Mouse (Mus musculus): Measurements from ENCODE around the gene Slmap. TPM values are rescaled to one million over a fixed set of nuclear protein-coding genes. Genes with fewer than 3 reads are reported as not detected.

The Slmap gene
- polyA plus RNA-seq (2012; ENCODE audit: low replicate concordance): 59.0 and 75.7 TPM in 2 replicates

DNA sequence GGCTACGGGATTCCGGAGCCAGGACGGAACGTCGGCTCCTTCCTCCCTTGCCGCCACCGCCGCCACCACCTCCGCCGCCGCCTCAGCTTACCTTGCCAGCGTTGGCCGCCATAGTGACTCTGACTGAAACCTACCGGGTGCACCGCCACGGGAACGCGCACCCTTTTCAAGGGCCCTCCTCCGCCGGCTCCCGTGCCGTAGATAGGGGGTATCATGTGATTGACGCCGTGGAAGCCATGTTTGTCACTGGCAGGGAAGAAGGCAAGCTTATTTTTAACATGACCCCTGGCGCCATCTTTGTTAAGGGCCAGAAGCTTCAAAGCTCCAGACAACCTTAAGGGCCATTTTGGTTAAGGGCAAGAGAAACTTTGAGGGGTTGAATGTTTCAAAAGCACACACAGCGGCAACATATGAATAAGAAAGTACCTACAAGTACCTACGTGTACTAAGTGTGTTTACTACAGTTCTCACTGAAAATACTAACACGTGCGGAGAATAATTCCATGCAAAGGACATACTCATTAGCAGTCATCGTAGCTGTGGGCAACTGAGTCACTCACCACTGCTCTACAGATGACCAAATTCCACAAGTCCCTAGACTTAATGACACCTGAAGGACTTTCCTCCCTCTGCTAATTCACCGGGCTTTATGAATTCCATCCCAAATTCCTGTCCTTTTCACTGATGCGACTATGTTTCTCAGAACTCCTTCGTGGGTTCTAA lies at the start of gene Slmap:
Gene Slmap, minus strand, starts transcription at position 175 of the 723 bp plus-strand sequence.

DNA sequence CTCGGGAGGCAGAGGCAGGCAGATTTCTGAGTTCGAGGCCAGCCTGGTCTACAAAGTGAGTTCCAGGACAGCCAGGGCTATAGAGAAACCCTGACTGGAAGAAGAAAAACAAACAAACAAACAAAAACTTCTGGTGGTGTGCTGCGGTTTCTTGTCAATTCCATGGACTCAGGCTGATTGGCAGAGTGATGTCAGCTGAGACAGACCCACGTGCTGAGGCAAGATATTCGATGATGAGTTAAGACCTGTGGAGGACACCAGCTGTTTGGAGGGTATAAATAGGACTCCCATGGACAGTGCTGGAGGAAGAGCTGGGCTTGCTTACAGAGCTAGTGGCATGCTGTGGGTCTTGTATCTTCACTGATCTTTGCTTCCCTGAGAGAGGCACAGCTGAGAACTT lies 38.8 kb upstream of the Slmap start, which contains the start of gene Dennd6a:
Gene Dennd6a, plus strand, starts transcription at position 301 of the 400 bp plus-strand sequence.

Other genes starting within 250 kb of the Slmap start
- gene Dennd6a, start 38.9 kb upstream of the Slmap start, polyA plus RNA-seq (2012; ENCODE audit: low replicate concordance): 4.8 and 5.1 TPM in 2 replicates
- 149 and 176 TPM in 2 replicates for gene Arf4, start 103.1 kb upstream of the Slmap start, polyA plus RNA-seq (2012; ENCODE audit: low replicate concordance)
- gene Pde12, start 135.0 kb upstream of the Slmap start, polyA plus RNA-seq (2012; ENCODE audit: low replicate concordance): 11.3 and 17.6 TPM in 2 replicates
- gene Dnah12, start 158.3 kb upstream of the Slmap start, polyA plus RNA-seq (2012; ENCODE audit: low replicate concordance): not detected in 2 replicates